Mouse (Mus musculus): ENCODE measurements around the gene Hbq1a.

GRCm38 (mm10) chr11:32250880-32251763 is 48.7 kb upstream of the Hbq1a start:
- TF ChIP-seq EP300 (IDR thresholded peaks at IDR 0.05) (0 out of 2 replicates have a peak, but pooled peaks have one; percentile 39), CTCF (IDR thresholded peaks at IDR 0.05) (no peak)

All from lung, postnatal 0 days (tissue).